Mouse (Mus musculus): Measurements from ENCODE around the gene Atp6v0b.
A peak's percentile ranks its signal among the peaks of the same experiment; 100 is the strongest.

The Atp6v0b gene

GRCm38 (mm10) chr4:117836204-117836767, 50.8 kb downstream of the Atp6v0b start:
- DNase-seq (ENCODE audit: low read depth, low spot score), result peak; percentile 78

GRCm38 (mm10) chr4:117835531-117836111, 51.5 kb downstream of the Atp6v0b start:
- no peak for DNase-seq (ENCODE audit: low read depth, low spot score)

- DNase-seq (ENCODE audit: low read depth, low spot score), result no peak
These were observed 52.1 kb downstream of the Atp6v0b start for GRCm38 (mm10) chr4:117834845-117835530.

DNA sequence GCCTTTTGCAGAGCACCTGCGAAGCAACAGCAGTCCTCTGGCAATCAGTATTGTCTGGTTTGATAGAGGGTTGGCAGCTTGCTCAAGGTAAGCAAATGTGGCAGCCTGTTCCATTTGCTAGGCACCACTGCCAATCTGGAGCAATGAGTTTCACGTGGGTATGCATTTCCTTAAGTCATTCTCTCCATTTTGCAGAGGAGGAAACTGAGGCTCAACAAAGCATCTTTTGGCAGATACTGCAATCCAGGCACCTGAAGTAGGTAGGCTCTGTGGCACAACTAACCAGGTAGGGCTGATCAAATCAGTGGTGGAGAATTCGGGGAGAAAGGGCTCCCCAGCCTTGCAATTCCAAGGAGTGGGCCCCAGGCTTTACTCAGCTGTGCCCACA, 52.7 kb downstream of the Atp6v0b start, which contains the start of gene Slc6a9:
TSS of gene Slc6a9 (plus strand) at position 50 of the 388 bp plus-strand sequence.
- DNase-seq (ENCODE audit: low read depth, low spot score), result no peak

Data from retina, postnatal 7 days (tissue).